Mouse (Mus musculus): ENCODE data around the gene 4930503B20Rik. TPM values are rescaled to one million over a fixed set of nuclear protein-coding genes. Genes with fewer than 3 reads are reported as not detected.

The 4930503B20Rik gene
- polyA plus RNA-seq, 1 experiment from 2014 or later, result not detected

GRCm38 (mm10) chr3:146595440-146595839 lies 55.7 kb downstream of the 4930503B20Rik start:
- 90% methylated on average over 6 of the region's 6 CpGs for WGBS
- no peak overlapping the region for H3K9ac ChIP-seq
- no peaks in the 10 kb centered on the region for H3K36me3 ChIP-seq (replicated peaks; ENCODE audit: control insufficient read depth, insufficient read depth)
- no peaks in the 10 kb centered on the region for H3K27me3 ChIP-seq (ENCODE audit: control insufficient read depth, insufficient read depth, low read length)
- ATAC-seq (ENCODE audit: low FRiP score) (no peak), DNase-seq (ENCODE audit: low spot score) (no peak)
- H3K4me1 ChIP-seq (replicated peaks; ENCODE audit: control insufficient read depth, insufficient read depth, low read length), result no peaks in the 10 kb centered on the region
- no peak overlapping the region for H3K27ac ChIP-seq
- H3K9me3 ChIP-seq (ENCODE audit: control insufficient read depth, low read length), result no peaks in the 10 kb centered on the region
- H3K4me3 ChIP-seq (replicated peaks; ENCODE audit: low read length), result no peak overlapping the region
- H3K4me2 ChIP-seq (replicated peaks), result no peak overlapping the region

Other genes starting within 250 kb of the 4930503B20Rik start
- 16.8 and 20.5 TPM in 2 replicates for gene Ssx2ip, start 246.7 kb downstream of the 4930503B20Rik start, polyA plus RNA-seq (2014; fragmentation: Nextera tagmentation; extraction: Ambion mirVana)
- gene Ctbs, start 201.5 kb downstream of the 4930503B20Rik start, polyA plus RNA-seq (2014; fragmentation: Nextera tagmentation; extraction: Ambion mirVana), result 4.7 and 6.4 TPM in 2 replicates
- gene Spata1, start 151.6 kb downstream of the 4930503B20Rik start, polyA plus RNA-seq (2014; fragmentation: Nextera tagmentation; extraction: Ambion mirVana), result 4.0 and 6.0 TPM in 2 replicates
- gene Gng5, start 151.5 kb downstream of the 4930503B20Rik start, polyA plus RNA-seq (2014; fragmentation: Nextera tagmentation; extraction: Ambion mirVana), result 339 and 421 TPM in 2 replicates
- 35.4 and 40.7 TPM in 2 replicates for gene Rpf1, start 129.9 kb downstream of the 4930503B20Rik start, polyA plus RNA-seq (2014; fragmentation: Nextera tagmentation; extraction: Ambion mirVana)
- not detected in 2 replicates for gene Uox, start 80.9 kb downstream of the 4930503B20Rik start, polyA plus RNA-seq (2014; fragmentation: Nextera tagmentation; extraction: Ambion mirVana)
- not detected in 2 replicates for gene Dnase2b, start 35.7 kb downstream of the 4930503B20Rik start, polyA plus RNA-seq (2014; fragmentation: Nextera tagmentation; extraction: Ambion mirVana)
- 0.24 and 0.50 TPM in 2 replicates for gene Samd13, start 34.3 kb upstream of the 4930503B20Rik start, polyA plus RNA-seq (2014; fragmentation: Nextera tagmentation; extraction: Ambion mirVana)
- gene Prkacb, start 161.7 kb upstream of the 4930503B20Rik start, polyA plus RNA-seq (2014; fragmentation: Nextera tagmentation; extraction: Ambion mirVana), result 216 and 258 TPM in 2 replicates
- gene Ttll7, start 201.1 kb upstream of the 4930503B20Rik start, polyA plus RNA-seq (2014; fragmentation: Nextera tagmentation; extraction: Ambion mirVana), result 8.8 and 10.2 TPM in 2 replicates